Mouse (Mus musculus): ENCODE measurements around the gene Nt5c. TPM values are rescaled to one million over a fixed set of nuclear protein-coding genes. Genes with fewer than 3 reads are reported as not detected.

The Nt5c gene
- total and polyA plus RNA-seq, 3 experiments: 99.3 to 102 TPM; not detected in 1

GRCm38 (mm10) chr11:115475025-115475757 is 16.5 kb downstream of the Nt5c start, which contains the start of gene Armc7:
Gene Armc7, plus strand, starts transcription at chr11:115475667.
- H3K4me3 ChIP-seq (ENCODE audit: control insufficient read depth in 1 of 2, insufficient read depth in 1 of 2, low read depth in 2 of 2, low read length in 2 of 2): peak within 1 kb of the TSS; percentile 90 to 100
- H3K9ac ChIP-seq (ENCODE audit: control insufficient read depth, low read depth, low read length, poor library complexity, severe bottlenecking): peak within 1 kb of the TSS; percentile 82
- DNase-seq (ENCODE audit: low read depth, low spot score): peak; percentile 99
- H3K4me1 ChIP-seq (ENCODE audit: control insufficient read depth in 1 of 2, insufficient read depth in 2 of 2, low read length in 2 of 2): peaks cover 15 to 46% of the 10 kb centered on the region in 2 experiments
- H3K9me3 ChIP-seq (replicated peaks; ENCODE audit: insufficient read depth, low read length): no peaks in the 10 kb centered on the region
- H3K79me2 ChIP-seq (ENCODE audit: control insufficient read depth, insufficient read depth, low read length, poor library complexity): peaks cover 5% of the 10 kb centered on the region
- no peaks in the 10 kb centered on the region for H3K27me3 ChIP-seq (ENCODE audit: control insufficient read depth in 1 of 2, insufficient read depth in 2 of 2, low read length in 2 of 2)
- peak within 1 kb of the TSS; percentile 59 for H3K27ac ChIP-seq (ENCODE audit: control insufficient read depth, low read depth, low read length)
- H3K36me3 ChIP-seq (ENCODE audit: control insufficient read depth in 1 of 2, insufficient read depth in 2 of 2, low read length in 2 of 2): peaks cover 0 to 32% of the 10 kb centered on the region in 2 experiments; a peak in 2 of 4 replicates
- no peak for TF ChIP-seq MYB (IDR thresholded peaks at IDR 0.05; ENCODE audit: low read depth, low read length)
- TF ChIP-seq SMC3 (IDR thresholded peaks at IDR 0.05; ENCODE audit: low read depth, low read length): 0 out of 2 replicates have a peak, but pooled peaks have one; percentile 13
- TF ChIP-seq CHD1 (IDR thresholded peaks at IDR 0.05; ENCODE audit: low read depth, low read length): no peak
- peak; percentile 60 for TF ChIP-seq TCF12 (IDR thresholded peaks at IDR 0.05; ENCODE audit: low read depth, low read length)
- TF ChIP-seq KAT2A (conservative IDR thresholded peaks at IDR 0.05; ENCODE audit: low read depth, low read length): peak; percentile 55; the same call in 1 of the 2 replicates
- peak; percentile 77 to 83 for TF ChIP-seq POLR2A (IDR thresholded peaks at IDR 0.05; ENCODE audit: control insufficient read depth in 1 of 2, insufficient read depth in 1 of 2, low read depth in 1 of 2, low read length in 2 of 2, poor library complexity in 1 of 2)
- TF ChIP-seq MYC (IDR thresholded peaks at IDR 0.05; ENCODE audit: low read depth, low read length): 0 out of 2 replicates have a peak, but pooled peaks have one; percentile 24
- no peak for TF ChIP-seq GATA1 (IDR thresholded peaks at IDR 0.05; ENCODE audit: low read depth, low read length)
- no peak; a peak in 1 of 4 replicates for TF ChIP-seq EP300 (IDR thresholded peaks at IDR 0.05; ENCODE audit: low read depth in 1 of 2, low read length in 2 of 2)
- TF ChIP-seq TBP (IDR thresholded peaks at IDR 0.05; ENCODE audit: low read depth, low read length): peak; percentile 48; the same call in 1 of the 2 replicates
- peak; percentile 64 for TF ChIP-seq MAZ (IDR thresholded peaks at IDR 0.05; ENCODE audit: low read depth, low read length)
- TF ChIP-seq CHD2 (IDR thresholded peaks at IDR 0.05; ENCODE audit: low read length): no peak
- TF ChIP-seq NRF1 (IDR thresholded peaks at IDR 0.05; ENCODE audit: insufficient read depth, low read depth, low read length, poor library complexity, severe bottlenecking): peak; percentile 88
- peak; percentile 61; the same call in 1 of the 2 replicates for TF ChIP-seq RCOR1 (IDR thresholded peaks at IDR 0.05; ENCODE audit: low read depth, low read length)
- no peak for TF ChIP-seq BHLHE40 (IDR thresholded peaks at IDR 0.05; ENCODE audit: borderline replicate concordance, low read depth, low read length)
- TF ChIP-seq USF1 (IDR thresholded peaks at IDR 0.05; ENCODE audit: low read depth, low read length): no peak
- TF ChIP-seq NELFE (IDR thresholded peaks at IDR 0.05; ENCODE audit: low read depth, low read length): peak; percentile 79
- TF ChIP-seq ZMIZ1 (IDR thresholded peaks at IDR 0.05; ENCODE audit: low read depth, low read length): peak; percentile 79; the same call in 1 of the 2 replicates
- TF ChIP-seq MEF2A (IDR thresholded peaks at IDR 0.05; ENCODE audit: extremely low read depth, insufficient replicate concordance, low read depth, low read length, poor library complexity, severe bottlenecking): no peak
- no peak for TF ChIP-seq CTCF (IDR thresholded peaks at IDR 0.05 in 2 of 3, conservative IDR thresholded peaks at IDR 0.05 in 1 of 3; ENCODE audit: control insufficient read depth in 1 of 3, insufficient read depth in 1 of 3, low read depth in 2 of 3, low read length in 3 of 3, poor library complexity in 1 of 3, severe bottlenecking in 1 of 3)
- TF ChIP-seq MAX (IDR thresholded peaks at IDR 0.05; ENCODE audit: low read length): peak; percentile 72
- TF ChIP-seq ZNF384 (IDR thresholded peaks at IDR 0.05; ENCODE audit: low read depth, low read length): no peak
- no peak for TF ChIP-seq ZKSCAN1 (IDR thresholded peaks at IDR 0.05; ENCODE audit: low read depth, low read length)
- TF ChIP-seq ELF1 (IDR thresholded peaks at IDR 0.05; ENCODE audit: low read depth, low read length): peak; percentile 99
- no peak for TF ChIP-seq RAD21 (IDR thresholded peaks at IDR 0.05; ENCODE audit: low read depth, low read length)
- TF ChIP-seq E2F4 (IDR thresholded peaks at IDR 0.05; ENCODE audit: borderline replicate concordance, low read depth, low read length): no peak
- no peak for TF ChIP-seq POLR2AphosphoS5 (IDR thresholded peaks at IDR 0.05; ENCODE audit: borderline replicate concordance, low read depth, low read length)
- TF ChIP-seq ZC3H11A (IDR thresholded peaks at IDR 0.05; ENCODE audit: low read depth, low read length): no peak; the same call in 1 of the 2 replicates
- peak; percentile 53 for TF ChIP-seq ETS1 (IDR thresholded peaks at IDR 0.05; ENCODE audit: low read depth, low read length)
- TF ChIP-seq TAL1 (IDR thresholded peaks at IDR 0.05; ENCODE audit: low read length): no peak
- peak; percentile 86 for TF ChIP-seq HCFC1 (IDR thresholded peaks at IDR 0.05; ENCODE audit: low read depth, low read length)
- TF ChIP-seq JUND (IDR thresholded peaks at IDR 0.05; ENCODE audit: low read depth, low read length): no peak
- no peak for TF ChIP-seq USF2 (IDR thresholded peaks at IDR 0.05; ENCODE audit: borderline replicate concordance in 1 of 2, insufficient read depth in 1 of 2, low read depth in 1 of 2, low read length in 2 of 2)
- peak; percentile 99 for TF ChIP-seq SIN3A (IDR thresholded peaks at IDR 0.05; ENCODE audit: low read length)
- peak; percentile 74 for TF ChIP-seq POLR2AphosphoS2 (IDR thresholded peaks at IDR 0.05; ENCODE audit: low read length)
- TF ChIP-seq UBTF (IDR thresholded peaks at IDR 0.05; ENCODE audit: borderline replicate concordance, insufficient read depth, low read depth, low read length): no peak

All from MEL (cell line).